Mouse (Mus musculus) limb, embryonic 14.5 days (tissue): ENCODE results near the gene Tnni3k. TPM values are rescaled to one million over a fixed set of nuclear protein-coding genes. Genes with fewer than 3 reads are reported as not detected.
A peak's percentile ranks its signal among the peaks of the same experiment; 100 is the strongest.

Experiments
- ATAC-seq: fragments of 200-750 bp; cut with Nextera tagmentation; 2 replicates; pipeline ENCODE4 v1.8.0; 2017; ENCODE audit warnings: low read depth, moderate number of reproducible peaks, moderate TSS enrichment; ENCODE audit not compliant: low FRiP score
- DNase-seq: peaks from one replicate; pipeline ENCODE4 v3.0.0-alpha.2; 2015; ENCODE audit warnings: low spot score
- H3K27ac ChIP-seq: fragments of 300-500 bp; sonication (generic); replicated peaks from 2 replicates; pipeline ENCODE4 v1.5.1; 2014; ENCODE audit warnings: low read depth, mild to moderate bottlenecking, low read length, moderate library complexity, mixed read lengths
- H3K27me3 ChIP-seq: fragments of 300-500 bp; sonication (generic); 2 replicates; pipeline ENCODE4 v1.6.1; 2014; ENCODE audit warnings: low read length, mixed read lengths; ENCODE audit not compliant: control insufficient read depth, insufficient read depth
- H3K36me3 ChIP-seq: fragments of 300-500 bp; sonication (generic); 2 replicates; pipeline ENCODE4 v1.6.1; 2014; ENCODE audit warnings: mild to moderate bottlenecking, low read length, moderate library complexity, mixed read lengths; ENCODE audit not compliant: control insufficient read depth, insufficient read depth
- H3K4me1 ChIP-seq: fragments of 300-500 bp; sonication (generic); 2 replicates; pipeline ENCODE4 v1.6.1; 2014; ENCODE audit warnings: antibody characterized with exemption, low read length, mixed read lengths; ENCODE audit not compliant: control insufficient read depth, insufficient read depth
- H3K4me2 ChIP-seq: fragments of 300-500 bp; sonication (generic); replicated peaks from 2 replicates; pipeline ENCODE4 v1.6.1; 2014; ENCODE audit warnings: low read depth, mild to moderate bottlenecking, low read length, moderate library complexity; ENCODE audit not compliant: severe bottlenecking
- H3K4me3 ChIP-seq: fragments of 300-500 bp; sonication (generic); replicated peaks from 2 replicates; pipeline ENCODE4 v1.5.1; 2014; ENCODE audit warnings: low read length
- H3K9ac ChIP-seq: fragments of 300-500 bp; sonication (generic); 2 replicates; pipeline ENCODE4 v1.6.1; 2014; ENCODE audit warnings: mild to moderate bottlenecking, low read depth, low read length, moderate library complexity; ENCODE audit not compliant: severe bottlenecking
- H3K9me3 ChIP-seq: fragments of 300-500 bp; sonication (generic); 2 replicates; pipeline ENCODE4 v1.6.1; 2016; ENCODE audit warnings: low read length; ENCODE audit not compliant: control insufficient read depth
- POLR2A ChIP-seq: fragments of 200-500 bp; IDR thresholded peaks from 2 replicates; pipeline ENCODE4 v1.8.0; 2012; ENCODE audit warnings: inconsistent platforms, mild to moderate bottlenecking, moderate library complexity, borderline replicate concordance; ENCODE audit not compliant: insufficient read depth, insufficient read length; ENCODE audit errors: extremely low read depth
- WGBS: fragments of 180-500 bp; shearing (Covaris S2); extraction: QIAGEN DNeasy Blood & Tissue Kit; methylation state at CpG from one replicate; pipeline ENCODE4 v1.1.7; 2014; 5-methylcytosine and 5-hydroxymethylcytosine counted together
- polyA plus RNA-seq, 2 experiments: library from polyadenylated mRNA; depleted of rRNA in 1 of 2; stranded (reverse) in 1 of 2; unstranded in 1 of 2; fragments of >200 nt; fragmentation: Nextera tagmentation in 1 of 2; extraction: Ambion mirVana in 1 of 2; gene quantifications; 2 replicates each; pipeline versions ENCODE4 v1.2.1 to v1.2.3; 2012 to 2014

Tnni3k gene
- polyA plus RNA-seq, 2 experiments: 0.03 TPM; not detected in 1

GRCm38 (mm10) chr3:154806626-154807025 is 248.6 kb downstream of the Tnni3k start:
- Histone ChIP-seq H3K27ac (no peak overlapping the region), H3K27me3 (no peaks in the 10 kb centered on the region), H3K4me1 (no peaks in the 10 kb centered on the region), H3K4me3 (no peak overlapping the region), H3K4me2 (no peak overlapping the region), H3K36me3 (no peaks in the 10 kb centered on the region), H3K9me3 (no peaks in the 10 kb centered on the region), H3K9ac (no peak overlapping the region)
- peak; percentile 71 for ATAC-seq
- whole genome bisulfite sequencing: 34% methylated on average over 7 of the region's 7 CpGs
- DNase-seq: peak; percentile 11
- TF ChIP-seq POLR2A: no peak

DNA sequence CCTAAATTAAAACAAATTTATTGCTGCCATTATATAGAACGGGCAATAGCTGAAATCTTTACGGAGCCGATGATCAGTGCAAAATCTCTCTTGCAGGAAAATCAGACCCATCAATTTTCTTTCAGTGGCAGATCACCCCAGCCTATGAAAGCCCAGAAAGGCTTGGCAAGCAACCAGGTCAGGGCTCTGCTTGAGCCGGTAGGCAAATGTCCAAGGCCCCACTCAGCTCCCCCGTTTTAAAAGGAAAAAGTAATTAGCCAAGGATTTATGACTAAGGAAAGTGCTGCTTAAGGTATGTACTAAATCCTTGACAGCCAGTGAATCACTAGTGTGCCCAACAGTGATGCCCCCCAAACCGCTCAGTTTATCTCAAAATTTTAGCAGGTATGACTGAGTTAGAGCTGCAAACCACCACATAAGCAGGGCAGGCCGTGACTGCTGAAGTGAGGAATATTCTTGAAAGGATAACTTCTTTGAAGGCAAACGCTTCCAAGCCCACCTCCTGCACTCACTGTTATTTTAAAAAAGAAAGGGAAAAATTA is 254.2 kb downstream of the Tnni3k start:
- Histone ChIP-seq H3K36me3 (no peaks in the 10 kb centered on the region), H3K4me1 (no peaks in the 10 kb centered on the region), H3K4me2 (no peak overlapping the region), H3K27ac (no peak overlapping the region), H3K9me3 (no peaks in the 10 kb centered on the region), H3K4me3 (no peak overlapping the region), H3K27me3 (no peaks in the 10 kb centered on the region), H3K9ac (no peak overlapping the region)
- ATAC-seq (no peak), DNase-seq (no peak)
- WGBS: 36% methylated on average over 8 of the region's 8 CpGs
- no peak for TF ChIP-seq POLR2A

DNA sequence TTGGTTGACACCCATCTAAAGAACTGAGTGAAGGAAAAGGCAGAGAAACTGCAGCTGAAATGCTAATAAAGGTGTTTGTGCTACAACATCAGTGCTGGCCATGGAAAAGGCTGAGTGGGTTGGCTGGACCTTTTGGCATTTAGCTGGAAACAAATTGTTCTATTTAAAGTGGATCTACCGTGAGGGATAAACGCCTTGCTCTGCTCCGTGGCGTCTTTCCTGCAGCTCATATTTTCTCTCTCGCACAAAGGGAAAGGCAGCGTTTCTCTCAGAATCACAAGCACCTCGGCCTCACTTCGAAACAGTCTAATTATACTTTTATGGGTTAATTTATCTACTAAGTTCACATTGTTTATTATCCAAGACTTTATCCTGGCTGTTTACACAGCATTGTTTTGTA is 254.8 kb downstream of the Tnni3k start:
- TF ChIP-seq POLR2A: no peak
- WGBS: 32% methylated on average over 8 of the region's 8 CpGs
- no peak overlapping the region for H3K4me3 ChIP-seq

GRCm38 (mm10) chr3:154798806-154799205 is 256.4 kb downstream of the Tnni3k start:
- Histone ChIP-seq H3K27ac (no peak overlapping the region), H3K27me3 (no peaks in the 10 kb centered on the region), H3K4me3 (no peak overlapping the region), H3K9ac (no peak overlapping the region), H3K9me3 (no peaks in the 10 kb centered on the region), H3K4me2 (no peak overlapping the region), H3K4me1 (no peaks in the 10 kb centered on the region), H3K36me3 (no peaks in the 10 kb centered on the region)
- TF ChIP-seq POLR2A: no peak
- DNase-seq (no peak), ATAC-seq (no peak)
- 71% methylated on average over 4 of the region's 4 CpGs for WGBS

More for the DNA sequence above, 254.8 kb downstream of the Tnni3k start:
- ATAC-seq: no peak
- Histone ChIP-seq H3K27me3 (no peaks in the 10 kb centered on the region), H3K9me3 (no peaks in the 10 kb centered on the region), H3K9ac (no peak overlapping the region), H3K4me2 (no peak overlapping the region), H3K4me1 (no peaks in the 10 kb centered on the region), H3K36me3 (no peaks in the 10 kb centered on the region), H3K27ac (no peak overlapping the region)
- no peak for DNase-seq

GRCm38 (mm10) chr3:154793571-154793970 is 261.6 kb downstream of the Tnni3k start:
- DNase-seq (no peak), ATAC-seq (no peak)
- no peak overlapping the region for H3K4me3 ChIP-seq
- H3K27ac ChIP-seq: no peak overlapping the region
- no peaks in the 10 kb centered on the region for H3K9me3 ChIP-seq
- H3K4me1 ChIP-seq: no peaks in the 10 kb centered on the region
- no peak for TF ChIP-seq POLR2A
- 80% methylated on average over 4 of the region's 4 CpGs for WGBS
- H3K9ac ChIP-seq: no peak overlapping the region
- no peak overlapping the region for H3K4me2 ChIP-seq
- no peaks in the 10 kb centered on the region for H3K36me3 ChIP-seq
- no peaks in the 10 kb centered on the region for H3K27me3 ChIP-seq

GRCm38 (mm10) chr3:154787611-154788010 is 267.6 kb downstream of the Tnni3k start:
- DNase-seq (no peak), ATAC-seq (no peak)
- H3K4me2 ChIP-seq: no peak overlapping the region
- no peaks in the 10 kb centered on the region for H3K4me1 ChIP-seq
- TF ChIP-seq POLR2A: no peak
- H3K27me3 ChIP-seq: no peaks in the 10 kb centered on the region
- no peaks in the 10 kb centered on the region for H3K9me3 ChIP-seq
- 84% methylated on average over 3 of the region's 3 CpGs for WGBS
- no peak overlapping the region for H3K4me3 ChIP-seq
- H3K27ac ChIP-seq: no peak overlapping the region
- H3K9ac ChIP-seq: no peak overlapping the region
- no peaks in the 10 kb centered on the region for H3K36me3 ChIP-seq
